Mouse (Mus musculus) CD8-positive naive resting alpha-beta T cell, adult 57 days (primary cell): ENCODE results near the gene Cxcr4. TPM values are rescaled to one million over a fixed set of nuclear protein-coding genes. Genes with fewer than 3 reads are reported as not detected.

Experiments
- total RNA-seq: library from RNA; stranded (reverse); gene quantifications from one replicate; pipeline ENCODE4 v1.2.4, GENCODE M21; 2023

Cxcr4 gene
- 848 TPM for total RNA-seq

GRCm38 (mm10) chr1:128592211-128592741 lies at the start of gene Cxcr4:
TSS of gene Cxcr4 (minus strand) at chr1:128592293.

Other genes with a start within 250 kb of the Cxcr4 start
- gene Mcm6, start 232.6 kb downstream of the Cxcr4 start, total RNA-seq, result 52.0 TPM
- gene Dars, start 174.9 kb downstream of the Cxcr4 start, total RNA-seq, result 60.9 TPM